Mouse (Mus musculus): ENCODE measurements around the gene Psap.
A peak's percentile ranks its signal among the peaks of the same experiment; 100 is the strongest.
"Not testable (repeated sequence)": the region's sequence is repeated elsewhere in the genome, so short reads cannot be mapped to it uniquely, and the experiment has no call there.

The Psap gene

DNA sequence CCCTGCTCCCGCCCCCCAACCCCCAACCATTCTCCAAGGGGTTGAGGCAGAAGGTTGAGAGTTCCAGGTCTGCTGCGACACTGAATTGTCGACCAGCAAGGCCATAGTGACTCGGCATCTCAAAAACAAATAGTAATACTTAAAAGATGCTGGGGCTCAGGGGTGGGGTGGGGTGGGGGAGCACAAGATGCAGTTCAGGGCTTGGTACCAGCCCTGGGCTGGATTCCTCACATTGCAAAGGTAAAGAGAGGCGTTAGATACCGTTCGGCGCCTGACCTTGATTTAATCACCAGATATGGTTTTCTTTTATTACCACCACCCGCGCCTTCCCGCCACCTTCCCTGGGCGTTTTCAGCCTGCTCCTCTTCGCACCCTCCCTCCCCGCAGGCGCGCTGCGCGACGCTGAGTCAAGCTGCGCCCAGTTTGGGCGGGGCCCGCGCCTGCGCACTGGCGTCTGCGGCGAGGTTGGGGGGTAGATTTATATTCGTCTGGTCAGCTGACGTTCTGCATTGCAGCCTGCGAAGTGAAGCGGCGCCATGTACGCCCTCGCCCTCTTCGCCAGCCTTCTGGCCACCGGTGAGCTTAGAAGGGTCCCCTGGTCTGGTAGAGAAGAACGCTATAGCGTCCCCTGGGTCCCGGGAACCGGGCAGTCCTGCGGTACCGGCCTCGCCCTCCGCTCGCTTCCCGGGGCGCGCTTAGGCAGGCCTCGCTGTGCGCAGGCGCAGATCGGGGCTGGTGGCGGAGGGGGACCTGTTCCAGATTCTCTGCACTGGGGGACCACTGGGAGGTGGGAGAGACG is at the start of gene Psap:
Gene Psap, plus strand, starts transcription at position 421 of the 799 bp plus-strand sequence.
- DNase-seq = peak; percentile 97

DNA sequence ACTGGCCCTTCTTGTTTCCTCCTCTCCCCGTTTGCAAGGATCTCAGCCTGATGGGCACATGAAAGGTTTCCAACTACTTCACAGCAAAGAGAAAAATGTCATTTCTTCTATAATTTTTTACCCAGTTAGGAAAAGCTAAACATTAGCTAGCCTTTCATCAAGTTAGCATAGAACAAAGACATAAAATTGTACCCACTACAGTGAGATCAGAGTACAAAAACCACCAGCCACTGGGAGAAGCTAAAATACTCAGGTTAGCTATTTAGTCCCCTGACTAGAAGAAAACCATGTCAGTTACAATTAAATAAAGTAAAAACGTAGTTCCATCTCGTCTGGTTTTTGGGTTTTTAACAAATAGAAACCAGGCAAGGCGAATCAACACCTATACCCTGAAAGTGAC is 49.8 kb upstream of the Psap start:
- no peak for DNase-seq

DNA sequence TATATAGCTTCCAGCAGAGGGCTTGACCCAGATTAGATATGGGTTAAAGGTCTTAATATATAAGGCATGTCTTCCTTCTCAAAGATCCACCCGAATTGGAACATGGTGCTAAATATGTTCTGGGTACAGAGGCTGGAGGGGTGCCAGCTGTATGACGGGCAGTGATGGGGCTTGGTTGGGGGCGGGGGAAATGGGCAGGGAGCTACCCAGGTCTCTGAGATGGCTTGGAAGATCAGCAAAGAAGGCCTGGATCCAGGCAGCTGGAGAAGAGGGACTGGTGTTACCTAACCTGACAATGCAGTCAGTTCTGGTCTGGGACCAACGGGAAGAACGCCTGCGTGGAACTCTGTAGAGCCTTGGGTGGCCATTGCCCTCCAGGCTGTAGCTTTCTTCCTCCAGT is 48.3 kb upstream of the Psap start:
- DNase-seq = no peak

DNA sequence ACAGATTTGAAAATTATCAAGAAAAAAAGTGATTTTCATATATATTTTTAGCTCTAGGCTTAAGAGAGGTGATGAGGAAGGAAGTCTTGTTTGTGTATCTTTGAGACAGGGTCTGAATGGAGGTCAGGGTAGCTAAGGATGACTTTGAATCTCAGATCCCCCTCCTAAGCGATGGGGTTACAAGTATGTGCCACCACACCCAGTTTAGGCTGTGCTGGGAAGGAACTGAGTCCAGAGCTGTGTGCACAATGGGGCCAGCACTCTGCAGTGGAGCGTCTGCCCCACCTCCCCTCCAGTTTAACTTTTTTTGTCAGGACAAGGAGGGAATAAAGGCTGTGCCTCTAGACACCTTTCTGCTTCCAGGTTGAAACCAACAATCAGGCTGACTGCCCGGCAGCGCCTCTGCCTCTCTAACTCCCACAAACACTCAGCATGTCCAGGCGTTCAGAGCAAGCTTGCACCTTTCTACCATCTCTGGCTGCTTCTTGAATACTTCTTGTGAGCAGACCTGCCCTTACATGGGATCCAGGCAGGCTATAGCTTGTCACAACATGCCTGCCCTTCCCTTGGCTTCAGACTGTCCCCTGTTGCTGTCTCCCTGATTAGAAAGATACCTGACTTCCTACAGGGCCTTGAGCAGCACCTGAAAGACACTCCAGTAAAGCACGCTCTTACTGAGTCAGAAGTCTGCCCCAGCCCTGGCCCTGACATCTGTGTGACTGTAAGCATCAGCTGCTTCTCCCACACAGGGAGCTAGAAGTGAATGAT is 46.9 kb upstream of the Psap start:
- DNase-seq = no peak

DNA sequence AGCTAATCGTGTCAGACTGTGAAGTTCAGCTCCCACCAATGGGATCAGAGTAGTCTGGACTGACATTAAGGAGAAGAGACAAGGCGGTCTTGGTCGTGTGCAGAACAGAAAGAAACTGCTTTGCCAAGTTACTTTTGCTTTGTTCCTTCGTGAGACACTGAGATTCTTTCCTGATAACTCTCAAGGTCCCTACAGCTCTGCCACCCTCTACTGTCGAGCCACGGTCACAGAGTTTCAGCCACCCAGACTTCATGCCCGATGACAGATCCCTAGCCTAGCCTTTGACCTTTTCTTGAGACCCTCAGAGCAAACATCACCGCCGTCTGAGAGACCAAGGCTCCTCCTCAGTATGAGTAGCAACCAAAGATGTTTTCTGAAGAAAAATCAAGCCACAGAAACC is 43.4 kb upstream of the Psap start:
- no peak for DNase-seq

DNA sequence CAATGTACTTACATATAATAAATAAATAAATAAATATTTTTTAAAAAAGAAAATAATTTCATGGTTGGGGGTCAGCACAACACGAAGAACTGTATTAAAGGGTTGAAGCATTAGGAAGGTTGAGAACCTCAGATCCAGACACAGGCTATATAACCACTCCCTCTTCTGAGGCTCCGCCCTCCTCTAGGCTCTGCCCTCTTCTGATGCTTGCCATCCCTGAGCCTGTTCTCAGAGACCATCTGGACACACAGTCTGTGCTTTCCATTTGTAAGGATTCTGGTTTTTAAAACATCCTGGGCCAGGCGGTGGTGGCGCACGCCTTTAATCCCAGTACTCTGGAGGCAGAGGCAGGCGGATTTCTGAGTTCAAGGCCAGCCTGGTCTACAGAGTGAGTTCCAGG is 41.6 kb upstream of the Psap start:
- DNase-seq = not testable (repeated sequence)

DNA sequence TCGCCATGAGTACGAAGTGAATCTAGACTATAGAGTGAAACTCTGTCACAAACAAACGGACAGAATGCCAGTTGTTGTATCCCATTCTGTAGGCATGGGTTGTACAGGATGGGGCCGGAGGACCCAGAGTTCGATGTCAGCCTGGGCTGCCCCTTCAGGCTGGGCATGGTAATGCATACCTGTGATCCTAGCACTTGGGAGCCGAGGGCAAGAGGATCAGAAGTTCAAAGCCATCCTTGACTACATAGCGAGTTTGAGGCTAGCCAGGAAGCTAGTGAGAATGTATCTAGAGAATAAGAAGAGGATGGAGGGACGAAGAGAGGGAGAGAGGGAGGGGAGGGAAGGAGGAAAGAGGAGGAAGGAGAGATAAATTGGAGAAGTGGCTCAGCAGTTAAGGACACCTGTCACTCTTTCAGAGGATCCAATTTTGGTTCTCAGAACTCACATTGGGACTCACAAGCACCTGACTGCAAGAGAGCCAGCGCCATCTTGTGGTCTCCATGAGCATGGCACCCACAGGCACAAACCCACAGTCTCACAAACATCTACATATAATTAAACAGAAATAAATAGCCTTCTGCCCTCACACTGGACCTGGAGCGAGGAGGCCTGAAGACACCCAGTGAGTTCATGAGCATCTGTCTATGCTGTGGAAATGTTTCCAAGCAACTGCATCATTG is 39.8 kb upstream of the Psap start:
- DNase-seq = peak; percentile 81

- DNase-seq = no peak
These were observed 37.0 kb upstream of the Psap start for GRCm38 (mm10) chr10:60240416-60240815.

DNA sequence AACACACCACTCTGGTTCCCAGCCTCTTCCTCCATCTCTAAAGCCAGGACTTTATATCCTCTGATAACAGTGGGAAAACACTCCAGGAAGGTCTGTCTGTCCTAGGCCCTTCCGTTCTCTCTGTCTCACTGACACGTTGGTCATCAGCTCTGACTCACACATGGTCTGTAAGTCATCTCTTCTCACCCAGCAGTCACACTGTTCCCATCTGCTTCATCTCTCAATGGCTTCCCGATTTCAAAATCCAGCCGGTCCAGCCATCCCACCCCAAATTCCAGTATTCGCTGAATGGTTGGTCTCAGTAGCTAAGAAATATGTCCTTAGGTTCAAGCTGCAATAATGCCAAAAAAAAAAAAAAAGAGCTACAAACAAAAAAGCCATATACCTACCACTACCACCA is 33.5 kb upstream of the Psap start:
- DNase-seq = no peak

DNA sequence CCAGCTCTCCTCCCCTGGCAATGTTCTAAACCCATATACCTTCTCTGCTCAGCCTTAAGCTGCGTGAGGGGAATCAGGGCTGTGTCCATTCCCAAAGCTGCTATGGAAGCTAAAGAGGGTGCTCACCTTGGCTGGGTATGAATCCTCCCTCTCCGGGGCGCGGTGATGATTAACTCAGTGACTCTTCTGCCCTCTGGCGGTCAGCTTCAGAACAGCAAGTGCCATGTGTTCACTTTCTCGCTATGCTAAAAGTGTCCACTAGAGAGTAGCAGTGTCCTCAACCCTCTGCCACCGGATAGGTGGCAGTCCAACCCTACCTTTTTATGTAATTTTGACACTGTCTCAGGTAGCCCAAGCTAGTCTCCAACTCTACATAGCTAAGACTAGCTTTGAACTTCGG is 32.4 kb upstream of the Psap start:
- DNase-seq = peak; percentile 95

DNA sequence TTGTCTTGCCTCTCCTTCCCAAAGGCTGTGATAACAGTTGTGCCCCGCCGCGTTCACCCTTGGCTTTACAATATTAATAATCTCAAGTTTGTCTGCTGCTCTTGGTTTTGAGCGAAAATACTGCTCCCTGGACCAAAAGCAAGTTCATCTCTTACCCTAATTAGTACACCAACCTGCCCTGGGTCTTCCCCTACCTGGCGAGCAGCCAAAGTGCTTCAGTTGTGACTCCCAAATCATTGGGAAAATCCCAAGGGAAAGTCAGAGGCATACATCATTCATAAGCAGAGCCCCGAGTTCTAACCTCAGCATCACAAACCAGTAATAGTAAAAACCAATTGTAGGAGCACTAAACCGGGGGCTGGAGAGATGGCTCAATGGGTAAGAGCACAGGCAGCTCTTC is 31.8 kb upstream of the Psap start:
- DNase-seq = no peak

DNA sequence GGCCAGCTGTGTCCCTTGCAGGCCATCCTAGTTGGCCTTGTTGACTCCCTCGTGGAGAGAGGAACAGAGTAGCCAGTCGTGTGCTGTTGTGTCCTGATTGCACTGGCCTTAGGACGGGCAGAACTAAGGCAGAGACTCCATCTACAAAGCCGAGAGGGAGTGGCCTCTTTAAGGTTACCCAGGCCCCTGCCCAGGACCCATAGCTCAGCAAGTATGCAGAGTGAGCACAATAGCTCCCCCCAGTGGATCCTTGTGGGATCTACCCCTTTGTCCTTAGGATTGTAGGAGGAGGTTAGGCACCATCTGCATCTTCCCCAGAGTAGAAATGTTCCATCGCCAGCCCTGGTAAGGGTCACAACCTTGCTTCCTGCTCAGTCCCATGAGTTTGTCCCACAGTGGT is 30.9 kb upstream of the Psap start:
- DNase-seq = peak; percentile 83

DNA sequence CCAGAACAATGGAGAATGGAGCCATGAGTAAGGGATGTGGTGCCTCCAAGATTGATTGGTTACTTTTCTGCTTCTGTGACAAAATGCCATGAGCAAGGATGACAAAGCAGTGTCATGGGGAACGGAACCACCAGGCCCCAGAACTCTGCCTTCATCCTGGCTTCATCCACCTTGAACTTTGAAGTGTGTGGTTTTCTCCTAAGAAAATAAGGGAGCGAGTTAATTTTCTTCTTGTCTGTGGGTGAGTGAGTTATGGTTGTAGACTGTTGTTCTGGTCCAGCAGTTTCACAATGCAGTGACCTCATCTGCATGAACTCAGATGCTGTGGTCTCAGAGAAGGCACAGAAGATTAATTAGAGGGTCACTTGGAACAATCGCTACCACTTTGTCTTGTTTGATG is 29.1 kb upstream of the Psap start:
- not testable (repeated sequence) for DNase-seq

DNA sequence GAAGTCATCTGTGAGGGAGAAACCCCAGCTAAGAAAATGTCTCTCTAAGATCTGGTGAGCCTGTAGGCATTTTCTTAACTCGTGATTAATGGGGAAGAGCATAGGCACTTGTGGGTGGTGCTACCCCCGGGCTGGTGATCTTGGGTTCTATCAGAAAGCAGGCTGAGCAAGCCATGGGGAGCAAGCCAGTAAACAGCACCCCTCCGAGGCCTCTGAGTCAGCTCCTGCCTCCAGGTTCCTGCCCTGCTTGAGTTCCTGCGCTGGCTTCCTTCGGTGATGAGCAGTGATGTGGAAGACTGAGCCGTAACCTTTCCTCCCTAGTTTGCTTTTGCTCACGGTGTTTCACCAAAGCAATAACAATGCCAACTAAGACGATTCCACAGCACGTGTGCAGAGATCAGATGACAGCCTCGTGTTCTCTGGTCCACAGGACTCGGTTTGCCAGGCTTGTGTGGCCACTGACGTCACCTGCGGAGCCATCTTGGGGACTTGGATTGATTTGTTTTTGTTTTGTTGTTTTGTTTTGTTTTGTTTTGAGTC is 26.9 kb upstream of the Psap start:
- DNase-seq = no peak

DNA sequence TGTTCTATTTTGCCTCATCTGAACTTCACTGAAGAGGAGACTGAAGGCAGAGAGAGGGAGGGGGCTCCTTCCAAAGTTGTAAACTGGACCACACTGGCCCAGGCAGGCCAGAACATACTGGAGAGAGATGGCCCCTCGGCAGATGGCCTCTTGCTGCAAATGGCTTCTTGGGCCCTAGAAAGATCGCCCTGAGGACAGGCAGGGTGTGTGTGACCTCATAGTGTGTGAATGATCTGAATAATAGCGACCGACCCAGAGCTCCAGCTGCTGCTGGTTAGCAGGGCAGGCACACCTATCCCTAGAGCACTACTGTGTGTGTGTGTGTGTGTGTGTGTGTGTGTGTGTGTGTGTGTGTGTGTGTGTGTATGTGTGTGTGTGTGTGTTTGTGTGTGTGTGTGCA is 25.2 kb upstream of the Psap start:
- no peak for DNase-seq

GRCm38 (mm10) chr10:60252606-60253005 is 24.8 kb upstream of the Psap start:
- no peak for DNase-seq

DNA sequence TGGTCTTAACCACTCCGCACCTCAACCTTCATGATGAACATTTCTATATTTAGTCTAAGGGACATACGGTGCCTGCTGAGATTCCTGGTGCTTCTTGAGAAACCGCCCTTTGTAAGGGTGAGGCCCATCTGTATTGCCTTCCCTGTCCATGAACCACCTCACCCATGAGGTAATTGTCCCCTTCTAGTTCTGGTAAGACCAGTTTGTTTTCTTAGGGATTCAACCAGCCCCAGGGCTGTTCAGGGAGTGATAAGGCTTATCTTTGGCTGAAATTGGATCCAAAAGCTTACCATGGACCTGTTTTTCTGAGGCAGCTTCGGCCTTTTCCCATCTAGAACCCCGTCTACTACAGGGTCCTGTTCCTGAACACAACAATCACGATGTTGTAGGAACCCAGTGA is 21.3 kb upstream of the Psap start:
- DNase-seq = no peak

DNA sequence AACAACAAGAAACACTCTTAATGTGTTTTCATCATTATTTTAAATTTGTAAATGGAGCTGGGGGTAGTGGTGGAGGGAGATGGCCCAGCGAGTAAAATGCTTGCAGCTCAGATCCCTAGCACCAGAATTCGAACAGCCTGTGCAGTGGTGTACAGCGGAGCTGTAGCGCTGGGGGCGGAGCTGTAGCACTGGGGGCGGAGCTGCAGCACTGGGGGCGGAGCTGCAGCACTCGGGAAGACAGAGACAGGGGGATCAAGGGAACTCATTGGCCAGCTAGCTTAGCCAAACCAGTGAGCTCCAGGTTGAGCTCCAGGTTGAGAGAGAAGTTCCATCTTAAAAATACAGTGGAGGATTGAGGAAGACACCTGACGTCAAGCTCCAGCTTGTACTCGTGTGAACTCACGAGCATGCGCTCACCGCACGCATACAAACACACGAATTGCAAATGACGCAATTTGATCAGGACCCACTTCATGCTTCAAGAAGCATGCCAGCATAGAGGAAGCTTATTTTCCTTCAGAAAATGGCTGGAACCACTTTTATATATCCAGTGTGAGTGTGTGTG is 20.1 kb upstream of the Psap start:
- DNase-seq = no peak

DNA sequence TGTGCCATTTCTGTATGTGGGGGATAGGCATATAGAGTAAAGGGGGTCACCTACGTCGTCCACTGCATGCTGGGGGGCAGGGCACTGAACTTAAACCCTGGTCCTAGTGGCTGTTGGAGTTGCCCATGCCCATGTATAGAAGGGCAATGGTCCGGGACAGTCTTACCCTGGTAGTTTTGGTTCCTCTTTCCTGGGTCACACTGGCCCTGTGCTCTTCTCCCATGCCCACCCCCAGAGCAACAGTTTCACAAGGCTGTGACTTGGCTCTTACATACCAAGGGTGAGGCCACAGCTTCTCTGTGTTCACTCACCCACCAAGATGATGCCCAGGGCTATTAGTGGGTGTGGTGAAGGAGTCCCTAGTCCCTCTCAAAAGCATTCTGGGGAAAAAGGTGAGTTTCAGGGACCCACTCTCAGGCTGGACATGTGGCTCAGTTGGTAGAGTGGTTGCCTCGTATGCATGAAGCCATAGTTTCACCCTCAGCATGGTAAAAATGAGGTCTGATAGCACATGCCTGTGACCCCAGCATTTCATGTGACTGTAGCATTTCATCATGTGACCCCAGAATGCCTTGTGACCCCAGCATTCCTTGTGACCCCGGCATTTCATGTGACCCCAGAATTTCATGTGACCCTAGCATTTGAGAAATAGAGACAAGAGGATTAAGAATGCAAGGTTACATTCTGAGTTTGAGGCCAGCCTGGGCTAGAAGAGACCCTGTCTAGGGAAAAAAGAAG is 16.7 kb upstream of the Psap start:
- no peak for DNase-seq

DNA sequence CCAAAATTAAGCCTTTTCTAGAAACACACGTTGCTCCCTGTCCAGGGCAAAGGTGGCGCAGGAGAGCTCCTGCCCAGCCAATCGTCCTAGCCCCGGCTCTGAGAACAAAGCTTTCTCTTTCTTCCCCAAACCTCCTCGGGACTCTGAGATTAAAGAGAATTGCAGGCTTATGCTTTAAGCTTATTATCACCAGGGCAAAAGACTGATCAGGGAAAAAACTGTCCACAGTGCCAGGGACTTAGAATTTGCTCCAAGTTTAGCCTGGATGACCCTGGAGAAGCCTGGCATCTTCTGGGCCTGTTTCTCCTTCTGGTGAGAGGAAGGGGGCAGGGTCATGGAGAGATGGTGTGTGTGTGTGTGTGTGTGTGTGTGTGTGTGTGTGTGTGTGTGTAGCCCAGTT is 15.9 kb upstream of the Psap start:
- no peak for DNase-seq

- peak; percentile 84 for DNase-seq
These were observed 15.0 kb upstream of the Psap start for GRCm38 (mm10) chr10:60262386-60262785.

- no peak for DNase-seq
These were observed 14.1 kb upstream of the Psap start for GRCm38 (mm10) chr10:60263351-60263750.

- no peak for DNase-seq
These were observed 12.2 kb upstream of the Psap start for GRCm38 (mm10) chr10:60265252-60265651.

Data from thymus, postnatal 4 days (tissue).